Mouse (Mus musculus) testis, adult 2 months (tissue): ENCODE data around the gene BC030500. TPM values are rescaled to one million over a fixed set of nuclear protein-coding genes. Genes with fewer than 3 reads are reported as not detected.

Experiments
- H3K27ac ChIP-seq: fragments of 200-500 bp; 2 replicates; pipeline ENCODE4 v1.5.1; 2012; ENCODE audit warnings: low read depth, low read length; ENCODE audit not compliant: control insufficient read depth, insufficient read depth
- H3K27me3 ChIP-seq: fragments of 200-500 bp; 2 replicates; pipeline ENCODE4 v1.6.1; 2012; ENCODE audit warnings: mild to moderate bottlenecking, low read length, moderate library complexity; ENCODE audit not compliant: control insufficient read depth, insufficient read depth
- H3K36me3 ChIP-seq: fragments of 200-500 bp; 2 replicates; pipeline ENCODE4 v1.6.1; 2012; ENCODE audit warnings: mild to moderate bottlenecking, low read length; ENCODE audit not compliant: control insufficient read depth, insufficient read depth
- H3K4me1 ChIP-seq: fragments of 200-500 bp; 2 replicates; pipeline ENCODE4 v1.6.1; 2012; ENCODE audit warnings: low read length; ENCODE audit not compliant: control insufficient read depth, insufficient read depth
- H3K4me3 ChIP-seq: fragments of 200-500 bp; 2 replicates; pipeline ENCODE4 v1.5.1; 2012; ENCODE audit warnings: low read depth, mild to moderate bottlenecking, low read length, moderate library complexity, mixed read lengths; ENCODE audit not compliant: control insufficient read depth
- CTCF ChIP-seq: fragments of 200-500 bp; IDR thresholded peaks from 2 replicates; pipeline ENCODE4 v1.5.1; 2012; ENCODE audit warnings: low read depth, mild to moderate bottlenecking, inconsistent platforms, low read length, moderate library complexity; ENCODE audit not compliant: control insufficient read depth, insufficient read depth, insufficient replicate concordance
- POLR2A ChIP-seq: fragments of 200-500 bp; IDR thresholded peaks from 2 replicates; pipeline ENCODE4 v1.6.1; 2012; ENCODE audit warnings: low read depth, mild to moderate bottlenecking, inconsistent platforms, low read length, moderate library complexity; ENCODE audit not compliant: control insufficient read depth
- polyA plus RNA-seq: library from polyadenylated mRNA; depleted of rRNA; stranded (reverse); fragments of >200 nt; gene quantifications from 2 replicates; pipeline ENCODE4 v1.2.3, GENCODE M21; 2012; rRNA removed

Gene BC030500
- polyA plus RNA-seq: not detected in 2 replicates

DNA sequence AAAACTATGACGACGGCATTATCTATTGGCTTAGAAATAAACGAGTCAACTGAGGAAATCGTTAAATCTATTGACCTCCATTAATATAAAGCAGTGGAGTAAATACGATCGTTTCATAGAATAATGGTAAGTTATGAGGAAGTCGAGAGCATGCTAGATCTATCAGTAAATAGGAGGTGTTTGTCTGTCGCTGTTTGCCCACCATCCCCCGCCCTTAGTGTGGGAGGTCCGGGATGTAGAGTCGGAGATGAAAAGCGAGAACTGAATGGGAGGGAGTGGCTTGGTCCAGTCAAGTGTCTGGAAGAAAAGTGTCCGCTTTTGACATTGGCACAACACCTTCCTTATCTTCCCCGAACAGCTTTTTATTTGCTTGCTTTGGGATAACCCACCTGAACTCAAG lies at the start of gene BC030500:
Gene BC030500, plus strand, starts transcription at position 79 of the 400 bp plus-strand sequence.
- no peak within 1 kb of the TSS for H3K27ac ChIP-seq
- no peak for TF ChIP-seq CTCF
- no peak for TF ChIP-seq POLR2A

DNA sequence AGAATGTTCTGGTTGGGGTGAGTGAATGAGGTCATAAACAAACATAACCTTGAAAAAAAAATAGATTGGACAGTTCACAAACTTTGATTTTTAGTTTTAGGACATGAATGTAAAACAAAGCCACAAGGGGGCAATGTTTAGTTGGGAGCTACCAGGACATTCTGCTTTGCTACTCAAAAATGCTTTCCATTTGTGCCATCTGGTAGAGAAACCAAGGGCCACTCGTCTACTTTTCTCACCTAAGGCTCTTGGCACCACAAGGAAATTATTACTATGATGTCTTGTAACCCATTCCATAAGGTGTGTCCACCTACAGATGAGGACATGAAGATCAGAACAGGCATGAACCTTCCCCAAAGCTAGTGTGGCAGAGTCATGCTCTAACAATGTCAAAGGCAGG lies 25.1 kb upstream of the BC030500 start:
- H3K4me1 ChIP-seq: no peaks in the 10 kb centered on the region

More for the DNA sequence above, at the start of gene BC030500:
- Histone ChIP-seq H3K4me1 (peaks cover 3% of the 10 kb centered on the region; the same call in 1 of the 2 replicates), H3K27me3 (no peaks in the 10 kb centered on the region), H3K36me3 (no peaks in the 10 kb centered on the region), H3K4me3 (peak within 1 kb of the TSS; percentile 32)

DNA sequence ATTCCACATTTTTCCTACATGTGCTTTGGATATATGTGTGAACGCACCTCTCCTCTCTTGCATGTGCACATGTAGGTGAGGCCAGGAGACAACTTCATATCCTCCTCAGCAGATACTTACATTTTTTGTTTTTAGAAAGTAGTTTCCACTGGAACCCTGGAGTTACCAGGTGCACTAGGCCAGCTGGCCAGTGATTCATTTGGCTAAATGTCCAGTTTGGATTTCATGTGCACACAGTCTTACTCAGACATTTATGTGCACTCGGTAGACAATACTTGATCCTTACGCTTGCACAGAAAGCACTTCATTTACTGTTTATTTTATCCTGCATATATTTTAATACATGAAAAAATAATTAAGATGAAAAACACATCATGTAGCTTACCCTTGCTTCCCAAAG lies 21.0 kb upstream of the BC030500 start:
- no peaks in the 10 kb centered on the region for H3K36me3 ChIP-seq
- H3K4me1 ChIP-seq: no peaks in the 10 kb centered on the region
- H3K27me3 ChIP-seq: no peaks in the 10 kb centered on the region
- H3K27ac ChIP-seq: no peak overlapping the region
- TF ChIP-seq CTCF (no peak), POLR2A (no peak)
- no peak overlapping the region for H3K4me3 ChIP-seq

More for the DNA sequence above, 25.1 kb upstream of the BC030500 start:
- H3K27ac ChIP-seq: no peak overlapping the region
- no peak for TF ChIP-seq CTCF
- TF ChIP-seq POLR2A: no peak
- no peak overlapping the region for H3K4me3 ChIP-seq
- no peaks in the 10 kb centered on the region for H3K36me3 ChIP-seq
- H3K27me3 ChIP-seq: no peaks in the 10 kb centered on the region

DNA sequence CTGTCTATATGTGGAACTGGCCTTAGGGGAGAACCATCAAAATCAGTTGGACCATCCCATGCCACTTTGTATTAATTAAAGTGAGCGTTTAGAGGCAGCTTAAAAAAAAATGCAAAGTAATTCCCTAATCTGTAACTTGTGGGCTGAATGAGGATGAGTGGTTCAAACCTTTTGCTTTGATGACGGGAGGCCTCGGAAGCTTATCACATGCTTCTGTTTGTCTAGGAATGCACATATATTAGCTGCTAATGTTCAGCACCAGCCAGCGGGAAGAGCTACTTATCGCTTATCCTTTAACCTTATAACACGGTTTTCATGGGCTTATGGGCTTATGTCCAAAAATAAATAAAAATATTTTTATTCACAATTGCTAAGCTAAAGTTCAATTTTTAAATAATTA lies 15.6 kb upstream of the BC030500 start:
- H3K27ac ChIP-seq: no peak overlapping the region
- H3K36me3 ChIP-seq: no peaks in the 10 kb centered on the region
- H3K4me1 ChIP-seq: no peaks in the 10 kb centered on the region
- H3K4me3 ChIP-seq: no peak overlapping the region
- H3K27me3 ChIP-seq: no peaks in the 10 kb centered on the region
- TF ChIP-seq POLR2A: no peak
- no peak for TF ChIP-seq CTCF

DNA sequence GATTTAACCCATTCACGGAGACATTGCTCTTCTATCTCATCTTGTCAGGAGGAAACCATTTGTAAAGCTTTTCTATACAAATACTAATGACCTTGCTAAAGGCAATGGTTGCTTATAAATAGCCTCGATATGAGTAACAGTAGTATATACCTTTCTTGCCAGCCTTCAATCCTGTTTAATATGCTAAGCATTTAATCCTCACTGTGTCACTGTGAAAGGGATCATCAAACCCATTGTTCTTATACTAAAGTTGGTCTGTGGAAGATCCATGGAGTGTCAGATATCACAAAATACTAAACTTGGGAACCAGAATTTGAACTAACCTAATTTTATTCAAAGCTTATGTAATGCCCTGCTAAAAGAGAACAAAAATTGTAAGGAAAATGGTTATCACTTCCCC lies 7.1 kb upstream of the BC030500 start:
- no peaks in the 10 kb centered on the region for H3K4me1 ChIP-seq
- H3K27ac ChIP-seq: no peak overlapping the region
- no peaks in the 10 kb centered on the region for H3K27me3 ChIP-seq
- no peak overlapping the region for H3K4me3 ChIP-seq
- TF ChIP-seq POLR2A (no peak), CTCF (no peak)
- H3K36me3 ChIP-seq: no peaks in the 10 kb centered on the region

DNA sequence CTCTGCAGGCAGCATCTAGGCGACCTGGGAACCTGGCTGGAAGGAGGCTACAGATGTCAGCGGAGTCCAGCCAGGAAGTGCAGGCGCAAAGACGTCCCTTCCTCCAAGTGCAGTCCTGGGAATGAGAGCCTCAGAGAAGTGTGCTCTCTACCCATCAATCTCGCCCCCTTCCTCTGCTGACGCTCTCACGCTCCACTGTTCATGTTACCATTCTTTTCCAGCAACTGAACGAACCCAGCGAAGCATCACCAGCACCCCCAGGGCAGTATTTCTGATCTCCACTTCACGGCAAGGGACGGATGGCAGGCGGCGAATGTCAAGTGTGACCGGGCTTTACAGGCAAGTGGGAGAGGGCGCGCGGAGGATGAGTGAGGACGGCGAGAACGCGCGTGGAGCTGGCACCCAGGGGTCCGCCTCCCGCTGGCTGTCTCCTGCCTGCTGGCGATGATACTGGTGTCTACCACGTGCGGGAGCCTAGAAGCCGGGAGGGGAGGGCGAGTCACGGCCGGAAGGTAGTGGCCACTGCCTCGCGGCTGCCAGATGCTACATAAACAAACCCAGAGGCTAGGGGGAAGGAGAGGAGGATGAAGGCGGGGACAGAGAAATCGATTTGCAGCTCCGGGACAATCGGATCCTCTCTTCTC lies 763 bp downstream of the BC030500 start, which contains the start of gene Galntl6:
Gene Galntl6, minus strand, starts transcription at position 445 of the 644 bp plus-strand sequence.
- TF ChIP-seq CTCF (no peak), POLR2A (no peak)
- peaks cover 3% of the 10 kb centered on the region; the same call in 1 of the 2 replicates for H3K4me1 ChIP-seq
- H3K4me3 ChIP-seq: peak within 1 kb of the TSS; percentile 32
- H3K27me3 ChIP-seq: no peaks in the 10 kb centered on the region
- H3K36me3 ChIP-seq: no peaks in the 10 kb centered on the region
- H3K27ac ChIP-seq: no peak within 1 kb of the TSS

DNA sequence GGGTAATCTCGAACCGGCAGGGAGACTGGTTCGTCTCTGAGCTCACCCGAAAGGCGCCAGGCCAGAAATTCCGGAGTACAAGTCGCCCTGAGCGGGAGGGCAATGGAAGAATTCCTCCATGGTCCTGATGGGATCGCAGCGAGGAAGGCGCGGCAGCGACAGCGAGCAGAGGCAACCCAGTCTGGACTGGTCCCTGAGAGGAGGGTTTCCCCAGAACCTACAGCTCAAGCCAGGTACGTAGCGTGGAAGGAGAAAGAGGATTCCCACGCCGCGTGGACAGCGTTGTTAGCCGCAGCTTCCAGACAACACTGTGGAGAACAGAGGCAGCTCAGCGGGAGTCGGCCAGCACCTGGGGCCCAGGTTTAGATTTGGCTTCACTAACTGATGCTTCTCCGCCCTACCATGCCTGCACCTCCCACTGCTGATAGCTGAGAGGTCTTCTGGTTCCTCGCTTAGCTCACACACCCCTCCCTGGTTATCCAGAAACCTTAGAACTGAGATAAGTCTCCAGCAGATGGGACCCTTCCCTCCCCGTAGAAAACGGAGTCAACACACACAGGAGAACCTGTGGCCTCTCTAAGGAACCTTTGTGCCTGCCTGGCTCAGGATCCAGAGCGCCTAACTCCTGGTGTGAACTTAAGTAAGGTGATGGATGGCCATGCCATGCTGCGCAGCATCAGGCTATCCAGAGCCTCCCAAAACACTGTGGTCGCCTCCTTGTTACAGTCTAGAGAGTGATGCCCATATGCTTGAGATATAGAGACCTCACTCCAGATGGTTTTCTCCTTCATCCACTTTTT lies 1.5 kb downstream of the BC030500 start:
- TF ChIP-seq POLR2A (no peak), CTCF (no peak)
- Histone ChIP-seq H3K36me3 (no peaks in the 10 kb centered on the region), H3K27ac (no peak overlapping the region), H3K4me3 (peak overlapping the region; percentile 32), H3K27me3 (no peaks in the 10 kb centered on the region), H3K4me1 (peaks cover 3% of the 10 kb centered on the region; the same call in 1 of the 2 replicates)
